Mouse (Mus musculus) ES-E14 (cell line): ENCODE data around the gene Lingo1.

Experiments
- CHD2 ChIP-seq: IDR thresholded peaks from 2 replicates; pipeline ENCODE4 v1.6.1; 2014; ENCODE audit warnings: mild to moderate bottlenecking, low read depth, low read length, inconsistent platforms
- MAFK ChIP-seq: IDR thresholded peaks from 2 replicates; pipeline ENCODE4 v1.6.1; 2014; ENCODE audit warnings: mild to moderate bottlenecking, low read depth, low read length, inconsistent platforms; ENCODE audit not compliant: insufficient read depth
- ZNF384 ChIP-seq: IDR thresholded peaks from 2 replicates; pipeline ENCODE4 v1.6.1; 2012; ENCODE audit warnings: low read depth, low read length, inconsistent platforms

- TF ChIP-seq MAFK, result no peak
- TF ChIP-seq ZNF384, result no peak
- no peak for TF ChIP-seq CHD2
These were observed 216.2 kb downstream of the Lingo1 start for GRCm38 (mm10) chr9:56580101-56580500.
